Mouse (Mus musculus): ENCODE measurements around the gene Hebp1.

Hebp1 gene

GRCm38 (mm10) chr6:135197921-135198532 is at the start of gene Hebp1, which contains the start of gene Fam234b:
Gene Hebp1, minus strand, starts transcription at chr6:135198022.
Gene Fam234b, plus strand, starts transcription at chr6:135197977.
- in situ Hi-C loops (cut with MboI; ENCODE audit: low sequenced_read_pairs) = no loop called here

GRCm38 (mm10) chr6:135245586-135245985 is 47.8 kb upstream of the Hebp1 start:
- in situ Hi-C loops (cut with MboI; ENCODE audit: low sequenced_read_pairs) = loop anchor here (10.0 kb wide), 1 partner anchor 129 kb away; no protein-coding TSS in a partner anchor

- in situ Hi-C loops (cut with MboI; ENCODE audit: low sequenced_read_pairs) = loop anchor here (10.0 kb wide), 1 partner anchor 134 kb away; no protein-coding TSS in a partner anchor
Measured at GRCm38 (mm10) chr6:135240361-135240760, 42.5 kb upstream of the Hebp1 start.

GRCm38 (mm10) chr6:135238211-135238610 is 40.4 kb upstream of the Hebp1 start:
- in situ Hi-C loops (cut with MboI; ENCODE audit: low sequenced_read_pairs) = no loop called here

GRCm38 (mm10) chr6:135237326-135237725 is 39.5 kb upstream of the Hebp1 start:
- in situ Hi-C loops (cut with MboI; ENCODE audit: low sequenced_read_pairs) = no loop called here

GRCm38 (mm10) chr6:135236576-135236975 is 38.8 kb upstream of the Hebp1 start:
- in situ Hi-C loops (cut with MboI; ENCODE audit: low sequenced_read_pairs) = no loop called here

GRCm38 (mm10) chr6:135235742-135236141 is 37.9 kb upstream of the Hebp1 start:
- in situ Hi-C loops (cut with MboI; ENCODE audit: low sequenced_read_pairs) = no loop called here

- in situ Hi-C loops (cut with MboI; ENCODE audit: low sequenced_read_pairs) = no loop called here
Measured at GRCm38 (mm10) chr6:135232443-135233182, 34.8 kb upstream of the Hebp1 start.

- in situ Hi-C loops (cut with MboI; ENCODE audit: low sequenced_read_pairs) = no loop called here
Measured at GRCm38 (mm10) chr6:135230586-135230985, 32.8 kb upstream of the Hebp1 start.

GRCm38 (mm10) chr6:135228465-135228941 is 30.7 kb upstream of the Hebp1 start:
- in situ Hi-C loops (cut with MboI; ENCODE audit: low sequenced_read_pairs) = no loop called here

- in situ Hi-C loops (cut with MboI; ENCODE audit: low sequenced_read_pairs) = no loop called here
Measured at GRCm38 (mm10) chr6:135223786-135224416, 26.1 kb upstream of the Hebp1 start.

GRCm38 (mm10) chr6:135219916-135220315 is 22.1 kb upstream of the Hebp1 start:
- in situ Hi-C loops (cut with MboI; ENCODE audit: low sequenced_read_pairs) = no loop called here

GRCm38 (mm10) chr6:135218330-135218729 is 20.5 kb upstream of the Hebp1 start:
- in situ Hi-C loops (cut with MboI; ENCODE audit: low sequenced_read_pairs) = no loop called here

- in situ Hi-C loops (cut with MboI; ENCODE audit: low sequenced_read_pairs) = no loop called here
Measured at GRCm38 (mm10) chr6:135212666-135213065, 14.8 kb upstream of the Hebp1 start.

- in situ Hi-C loops (cut with MboI; ENCODE audit: low sequenced_read_pairs) = no loop called here
Measured at GRCm38 (mm10) chr6:135211169-135211568, 13.3 kb upstream of the Hebp1 start.

- in situ Hi-C loops (cut with MboI; ENCODE audit: low sequenced_read_pairs) = no loop called here
Measured at GRCm38 (mm10) chr6:135206909-135207308, 9.1 kb upstream of the Hebp1 start.

GRCm38 (mm10) chr6:135205802-135206201 is 8.0 kb upstream of the Hebp1 start:
- in situ Hi-C loops (cut with MboI; ENCODE audit: low sequenced_read_pairs) = no loop called here

- in situ Hi-C loops (cut with MboI; ENCODE audit: low sequenced_read_pairs) = no loop called here
Measured at GRCm38 (mm10) chr6:135204869-135205268, 7.0 kb upstream of the Hebp1 start.

GRCm38 (mm10) chr6:135203737-135204136 is 5.9 kb upstream of the Hebp1 start:
- in situ Hi-C loops (cut with MboI; ENCODE audit: low sequenced_read_pairs) = no loop called here

- in situ Hi-C loops (cut with MboI; ENCODE audit: low sequenced_read_pairs) = no loop called here
Measured at GRCm38 (mm10) chr6:135202668-135203067, 4.8 kb upstream of the Hebp1 start.

- in situ Hi-C loops (cut with MboI; ENCODE audit: low sequenced_read_pairs) = no loop called here
Measured at GRCm38 (mm10) chr6:135200122-135200957, 2.5 kb upstream of the Hebp1 start.

Measured in CH12F3 (cell line).